Mouse (Mus musculus) CD4-positive, CD25-positive, alpha-beta regulatory T cell (primary cell): ENCODE measurements around the gene Olfr1209. TPM values are rescaled to one million over a fixed set of nuclear protein-coding genes. Genes with fewer than 3 reads are reported as not detected.

Source experiments
- polyA plus RNA-seq: library from polyadenylated mRNA; unstranded; fragments of 100-300 nt; shearing (Covaris generic); gene quantifications from one replicate; pipeline ENCODE4 v1.2.1, GENCODE M21; 2017

Gene Olfr1209
- not detected for polyA plus RNA-seq

DNA sequence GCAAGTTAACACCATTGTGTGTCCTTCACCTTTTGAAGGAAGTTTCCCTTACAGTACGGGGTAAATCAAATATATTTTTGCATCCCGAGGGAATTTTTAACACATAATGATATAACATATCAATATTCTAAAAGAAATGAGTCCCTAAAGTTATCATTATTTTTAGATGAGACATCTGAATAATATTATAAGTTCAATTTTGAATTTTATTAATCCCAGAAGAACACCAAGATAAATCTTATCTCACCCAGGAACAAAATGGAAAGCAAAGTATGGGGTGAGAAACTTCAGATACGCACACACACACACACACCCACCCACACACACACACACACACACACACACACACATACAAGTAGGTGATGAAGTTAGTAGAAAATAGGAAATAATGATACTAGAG, at the start of gene Olfr1209:
Olfr1209 (minus strand) TSS at position 101 of the 400 bp plus-strand sequence.

DNA sequence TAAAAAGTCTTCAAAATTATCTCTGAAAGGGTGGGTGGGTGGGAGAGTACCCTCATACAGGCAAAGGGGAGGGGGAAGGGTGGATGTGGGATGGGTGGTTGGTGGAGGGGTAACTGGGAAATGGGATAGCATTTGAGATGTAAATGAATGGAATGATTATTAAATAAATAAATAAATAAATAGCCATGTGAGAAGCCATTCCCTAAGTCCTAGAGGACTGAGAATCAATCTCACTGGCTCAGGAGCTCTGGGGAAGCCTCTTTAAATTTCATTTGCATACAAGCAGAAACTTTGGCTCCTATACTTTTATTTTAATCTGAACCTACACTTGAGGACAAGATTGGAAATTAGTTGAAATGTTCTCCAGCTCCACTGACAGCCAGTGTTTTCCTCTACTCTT, 38.7 kb upstream of the Olfr1209 start, which contains the start of gene Olfr1212:
Olfr1212 (plus strand) TSS at position 301 of the 400 bp plus-strand sequence.

GRCm38 (mm10) chr2:88938011-88938410, 23.1 kb upstream of the Olfr1209 start, which contains the start of gene Olfr1211:
TSS of gene Olfr1211 (minus strand) at chr2:88938111.

DNA sequence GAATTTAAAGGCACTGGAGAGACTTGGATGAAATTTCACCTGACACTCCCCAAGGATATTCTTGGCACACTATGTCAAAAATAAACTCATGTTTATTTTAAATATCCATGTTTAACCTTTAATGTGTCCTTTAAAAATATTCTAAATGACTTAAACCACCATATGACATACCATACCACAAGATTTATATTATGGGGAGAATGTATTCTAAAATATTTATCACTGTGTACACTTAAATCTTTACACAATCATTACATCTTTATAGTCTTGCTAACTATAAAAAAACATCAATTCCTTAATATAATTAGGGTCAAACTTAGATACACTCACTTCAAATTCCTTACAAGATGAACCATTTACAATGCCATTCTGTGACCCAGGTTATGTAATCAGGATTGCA, 12.7 kb downstream of the Olfr1209 start, which contains the start of gene Olfr1208:
Olfr1208 (minus strand) TSS at position 101 of the 400 bp plus-strand sequence.

DNA sequence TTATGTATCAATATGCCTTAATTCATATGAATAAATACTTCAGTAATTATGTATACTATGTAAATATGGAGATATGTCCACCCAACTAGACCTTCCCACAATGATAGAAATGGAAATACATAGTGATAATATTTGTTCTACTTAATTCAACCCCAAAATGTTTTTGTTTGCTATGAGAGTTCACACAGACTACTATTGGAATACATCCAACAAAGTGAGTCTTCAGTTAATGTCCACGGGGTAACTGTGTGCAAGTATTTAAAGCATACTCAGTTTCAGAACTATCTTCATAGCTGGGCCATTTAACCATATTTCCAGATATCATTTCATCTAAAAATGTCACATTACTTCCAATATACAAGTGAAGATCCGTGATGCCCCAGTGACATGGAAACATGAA, 52.0 kb downstream of the Olfr1209 start, which contains the start of gene Olfr1206:
Olfr1206 (plus strand) TSS at position 301 of the 400 bp plus-strand sequence.

Other genes with a start within 250 kb of the Olfr1209 start
- not detected for gene Olfr1193, start 239.5 kb downstream of the Olfr1209 start, polyA plus RNA-seq
- gene Olfr1195, start 226.0 kb downstream of the Olfr1209 start, polyA plus RNA-seq, result 0.11 TPM
- gene Olfr1196, start 210.6 kb downstream of the Olfr1209 start, polyA plus RNA-seq, result not detected
- not detected for gene Olfr1197, start 182.8 kb downstream of the Olfr1209 start, polyA plus RNA-seq
- not detected for gene Olfr1198, start 163.8 kb downstream of the Olfr1209 start, polyA plus RNA-seq
- gene Olfr1199, start 154.7 kb downstream of the Olfr1209 start, polyA plus RNA-seq, result not detected
- gene Olfr1200, start 144.7 kb downstream of the Olfr1209 start, polyA plus RNA-seq, result not detected
- gene Olfr1201, start 122.1 kb downstream of the Olfr1209 start, polyA plus RNA-seq, result not detected
- not detected for gene Olfr1202, start 100.7 kb downstream of the Olfr1209 start, polyA plus RNA-seq
- gene Olfr1205, start 85.4 kb downstream of the Olfr1209 start, polyA plus RNA-seq, result not detected
- gene Olfr1204, start 65.9 kb downstream of the Olfr1209 start, polyA plus RNA-seq, result not detected
- gene Olfr1206, start 51.9 kb downstream of the Olfr1209 start, polyA plus RNA-seq, result 0.11 TPM
- not detected for gene Olfr1208, start 12.8 kb downstream of the Olfr1209 start, polyA plus RNA-seq
- not detected for gene Olfr1211, start 23.0 kb upstream of the Olfr1209 start, polyA plus RNA-seq
- gene Olfr1212, start 38.8 kb upstream of the Olfr1209 start, polyA plus RNA-seq, result not detected
- gene Gm13762, start 65.1 kb upstream of the Olfr1209 start, polyA plus RNA-seq, result not detected
- not detected for gene Olfr1214, start 77.5 kb upstream of the Olfr1209 start, polyA plus RNA-seq
- not detected for gene Olfr1215, start 91.8 kb upstream of the Olfr1209 start, polyA plus RNA-seq
- gene Olfr1216, start 103.2 kb upstream of the Olfr1209 start, polyA plus RNA-seq, result not detected
- not detected for gene Olfr1217, start 116.9 kb upstream of the Olfr1209 start, polyA plus RNA-seq
- not detected for gene Olfr1218, start 146.0 kb upstream of the Olfr1209 start, polyA plus RNA-seq
- gene Olfr1219, start 168.4 kb upstream of the Olfr1209 start, polyA plus RNA-seq, result not detected
- gene Olfr1220, start 191.7 kb upstream of the Olfr1209 start, polyA plus RNA-seq, result 0.07 TPM
- not detected for gene Olfr1221, start 202.1 kb upstream of the Olfr1209 start, polyA plus RNA-seq
- gene Olfr1222, start 217.9 kb upstream of the Olfr1209 start, polyA plus RNA-seq, result not detected
- gene Olfr1223, start 236.4 kb upstream of the Olfr1209 start, polyA plus RNA-seq, result not detected
- not detected for gene Olfr1224-ps1, start 248.9 kb upstream of the Olfr1209 start, polyA plus RNA-seq